Mouse (Mus musculus) CH12.LX (cell line): ENCODE data around the gene Actl7a. TPM values are rescaled to one million over a fixed set of nuclear protein-coding genes. Genes with fewer than 3 reads are reported as not detected.

Experiments used
- DNase-seq: peaks from one replicate; pipeline ENCODE4 v3.0.0-alpha.2; 2013; ENCODE audit errors: extremely low read depth
- H3K27ac ChIP-seq: 2 replicates; pipeline ENCODE4 v1.5.1; 2012; ENCODE audit warnings: low read depth, mild to moderate bottlenecking, control low read depth, moderate library complexity; ENCODE audit not compliant: insufficient read depth
- H3K27me3 ChIP-seq: replicated peaks from 2 replicates; pipeline ENCODE3; 2012; ENCODE audit warnings: inconsistent platforms
- H3K36me3 ChIP-seq, 2 experiments: replicated peaks in 1 of 2; 2 replicates each; pipeline versions ENCODE3 to v1.6.1; 2012; ENCODE audit warnings: inconsistent platforms in 1 of 2, low read length in 1 of 2, mild to moderate bottlenecking in 1 of 2, mixed read lengths in 1 of 2, moderate library complexity in 1 of 2; ENCODE audit not compliant: control insufficient read depth in 1 of 2, insufficient read depth in 1 of 2
- H3K4me1 ChIP-seq, 2 experiments: 2 replicates each; pipeline ENCODE4 v1.6.1; 2012; ENCODE audit warnings: inconsistent platforms in 1 of 2, moderate library complexity in 1 of 2; ENCODE audit not compliant: insufficient read depth in 2 of 2, control insufficient read depth in 1 of 2
- H3K4me2 ChIP-seq: 2 replicates; pipeline ENCODE4 v1.6.1; 2012; ENCODE audit warnings: low read depth, mild to moderate bottlenecking, control low read depth; ENCODE audit not compliant: poor library complexity, insufficient read depth, severe bottlenecking
- H3K4me3 ChIP-seq, 3 experiments: fragments of 150-350 bp in 1 of 3; sonication (generic) in 1 of 3; replicated peaks in 1 of 3; 2 replicates each; pipeline versions ENCODE3 to v1.5.1; 2011 to 2012; ENCODE audit warnings: low read depth in 2 of 3, low read length in 2 of 3, mild to moderate bottlenecking in 2 of 3, moderate library complexity in 2 of 3, control low read depth in 1 of 3, improper control_type of control experiment in 1 of 3, inconsistent platforms in 1 of 3, mixed read lengths in 1 of 3; ENCODE audit not compliant: poor library complexity in 1 of 3
- H3K79me2 ChIP-seq: replicated peaks from 2 replicates; pipeline ENCODE4 v1.6.1; 2012; ENCODE audit warnings: mild to moderate bottlenecking, moderate library complexity; ENCODE audit not compliant: control insufficient read depth, poor library complexity, insufficient read depth, severe bottlenecking; ENCODE audit errors: extremely low read depth
- H3K9ac ChIP-seq: 2 replicates; pipeline ENCODE4 v1.6.1; 2012; ENCODE audit warnings: low read depth, mild to moderate bottlenecking, control low read depth, moderate library complexity; ENCODE audit not compliant: insufficient read depth
- H3K9me3 ChIP-seq: replicated peaks from 2 replicates; pipeline ENCODE3; 2012; ENCODE audit warnings: low read length, inconsistent platforms, mixed read lengths
- BHLHE40 ChIP-seq: IDR thresholded peaks from 2 replicates; pipeline ENCODE4 v1.6.1; 2011; ENCODE audit warnings: mild to moderate bottlenecking, low read depth, low read length, improper control_type of control experiment
- CHD1 ChIP-seq: IDR thresholded peaks from 2 replicates; pipeline ENCODE4 v1.6.1; 2012; ENCODE audit warnings: low read depth, low read length, improper control_type of control experiment, inconsistent platforms
- CTCF ChIP-seq, 2 experiments: IDR thresholded peaks in 1 of 2; conservative IDR thresholded peaks in 1 of 2; 2 replicates each; pipeline ENCODE4 v1.5.1; 2011 to 2012; ENCODE audit warnings: low read depth in 2 of 2, low read length in 2 of 2, improper control_type of control experiment in 1 of 2, inconsistent platforms in 1 of 2, mild to moderate bottlenecking in 1 of 2, moderate library complexity in 1 of 2
- E2F4 ChIP-seq: IDR thresholded peaks from 2 replicates; pipeline ENCODE4 v1.6.1; 2011; ENCODE audit warnings: low read depth, low read length, improper control_type of control experiment; ENCODE audit not compliant: insufficient replicate concordance
- EP300 ChIP-seq: IDR thresholded peaks from 2 replicates; pipeline ENCODE4 v1.6.1; 2011; ENCODE audit warnings: low read length, improper control_type of control experiment
- ETS1 ChIP-seq: conservative IDR thresholded peaks from 2 replicates; pipeline ENCODE4 v1.6.1; 2012; ENCODE audit warnings: low read depth, mild to moderate bottlenecking, inconsistent platforms, low read length, improper control_type of control experiment, moderate library complexity
- IRF4 ChIP-seq: IDR thresholded peaks from 2 replicates; pipeline ENCODE4 v1.6.1; 2014; ENCODE audit warnings: low read depth, mild to moderate bottlenecking, inconsistent platforms, low read length, improper control_type of control experiment
- KAT2A ChIP-seq: IDR thresholded peaks from 2 replicates; pipeline ENCODE4 v1.6.1; 2012; ENCODE audit warnings: low read length, improper control_type of control experiment, inconsistent platforms; ENCODE audit not compliant: insufficient replicate concordance
- MAZ ChIP-seq: IDR thresholded peaks from 2 replicates; pipeline ENCODE4 v1.6.1; 2012; ENCODE audit warnings: low read depth, mild to moderate bottlenecking, inconsistent platforms, low read length, improper control_type of control experiment, moderate library complexity
- MEF2A ChIP-seq: IDR thresholded peaks from 2 replicates; pipeline ENCODE4 v1.6.1; 2014; ENCODE audit warnings: low read depth, mild to moderate bottlenecking, inconsistent platforms, low read length, improper control_type of control experiment, borderline replicate concordance
- MXI1 ChIP-seq: IDR thresholded peaks from 2 replicates; pipeline ENCODE4 v1.6.1; 2011; ENCODE audit warnings: mild to moderate bottlenecking, low read depth, low read length, improper control_type of control experiment
- MYC ChIP-seq: IDR thresholded peaks from 2 replicates; pipeline ENCODE4 v1.6.1; 2011; ENCODE audit warnings: low read depth, mild to moderate bottlenecking, improper control_type of control experiment, low read length
- NELFE ChIP-seq: IDR thresholded peaks from 2 replicates; pipeline ENCODE4 v1.6.1; 2011; ENCODE audit warnings: low read depth, low read length, improper control_type of control experiment
- POLR2A ChIP-seq: IDR thresholded peaks from 2 replicates; pipeline ENCODE4 v1.6.1; 2011; ENCODE audit warnings: low read depth, mild to moderate bottlenecking, improper control_type of control experiment, low read length
- POLR2AphosphoS2 ChIP-seq: IDR thresholded peaks from 2 replicates; pipeline ENCODE4 v1.6.1; 2011; ENCODE audit warnings: low read depth, low read length, improper control_type of control experiment
- RCOR1 ChIP-seq: conservative IDR thresholded peaks from 2 replicates; pipeline ENCODE4 v1.6.1; 2012; ENCODE audit warnings: low read depth, mild to moderate bottlenecking, inconsistent platforms, low read length, improper control_type of control experiment
- SIN3A ChIP-seq: IDR thresholded peaks from 2 replicates; pipeline ENCODE4 v1.6.1; 2012; ENCODE audit warnings: low read length, improper control_type of control experiment, inconsistent platforms
- ZC3H11A ChIP-seq: IDR thresholded peaks from 2 replicates; pipeline ENCODE4 v1.6.1; 2012; ENCODE audit warnings: low read depth, mild to moderate bottlenecking, inconsistent platforms, low read length, improper control_type of control experiment
- ZMIZ1 ChIP-seq: IDR thresholded peaks from 2 replicates; pipeline ENCODE4 v1.6.1; 2012; ENCODE audit warnings: low read depth, mild to moderate bottlenecking, inconsistent platforms, low read length, improper control_type of control experiment
- ZNF384 ChIP-seq: IDR thresholded peaks from 2 replicates; pipeline ENCODE4 v1.6.1; 2012; ENCODE audit warnings: low read depth, low read length, improper control_type of control experiment, inconsistent platforms
- dilution Hi-C: fragments of 300-500 bp; cut with MboI; formaldehyde crosslinking; loops from 2 replicates; pipeline ENCODE4 v1.14.3; 2020; ENCODE audit warnings: low sequenced_read_pairs; ENCODE audit not compliant: extremely low pct_unique_long_range_greater_than_20kb, extremely low pct_ligation_motif_present
- in situ Hi-C: fragments of 300-500 bp; cut with MboI; formaldehyde crosslinking; loops from 3 replicates; pipeline ENCODE4 v1.14.3; 2019; ENCODE audit warnings: low sequenced_read_pairs, low pct_ligation_motif_present, low pct_unique_long_range_greater_than_20kb, mixed read lengths
- polyA plus RNA-seq: library from polyadenylated mRNA; unstranded; fragments of >175 nt; gene quantifications from 2 replicates; pipeline ENCODE4 v1.2.1, GENCODE M21; 2012; ENCODE audit warnings: low read depth; ENCODE audit not compliant: insufficient read length
- total RNA-seq, 2 experiments: library from RNA; depleted of rRNA; stranded (reverse); fragments of 300-350 nt in 1 of 2; fragments of >200 nt in 1 of 2; gene quantifications; 2 replicates each; pipeline ENCODE4 v1.2.3; 2012 to 2014

The Actl7a gene
- total and polyA plus RNA-seq, 3 experiments, result 0.08 TPM; not detected in 2

GRCm38 (mm10) chr4:56717932-56718331 is 25.3 kb upstream of the Actl7a start:
- DNase-seq, result no peak
- Histone ChIP-seq H3K9me3 (no peaks in the 10 kb centered on the region), H3K79me2 (no peaks in the 10 kb centered on the region), H3K4me1 (no peaks in the 10 kb centered on the region), H3K27me3 (no peaks in the 10 kb centered on the region), H3K4me3 (no peak overlapping the region), H3K9ac (no peak overlapping the region), H3K36me3 (no peaks in the 10 kb centered on the region), H3K27ac (no peak overlapping the region), H3K4me2 (no peak overlapping the region)
- no peak for TF ChIP-seq RCOR1
- TF ChIP-seq ZMIZ1, result no peak
- TF ChIP-seq MXI1, result no peak
- TF ChIP-seq ZNF384, result no peak
- no peak for TF ChIP-seq ETS1
- no peak for TF ChIP-seq CTCF (conservative IDR thresholded peaks at IDR 0.05 in 1 of 2, IDR thresholded peaks at IDR 0.05 in 1 of 2; ENCODE audit: low read depth in 2 of 2, low read length in 2 of 2)
- dilution Hi-C loops (no loop called here), in situ Hi-C loops (no loop called here)

DNA sequence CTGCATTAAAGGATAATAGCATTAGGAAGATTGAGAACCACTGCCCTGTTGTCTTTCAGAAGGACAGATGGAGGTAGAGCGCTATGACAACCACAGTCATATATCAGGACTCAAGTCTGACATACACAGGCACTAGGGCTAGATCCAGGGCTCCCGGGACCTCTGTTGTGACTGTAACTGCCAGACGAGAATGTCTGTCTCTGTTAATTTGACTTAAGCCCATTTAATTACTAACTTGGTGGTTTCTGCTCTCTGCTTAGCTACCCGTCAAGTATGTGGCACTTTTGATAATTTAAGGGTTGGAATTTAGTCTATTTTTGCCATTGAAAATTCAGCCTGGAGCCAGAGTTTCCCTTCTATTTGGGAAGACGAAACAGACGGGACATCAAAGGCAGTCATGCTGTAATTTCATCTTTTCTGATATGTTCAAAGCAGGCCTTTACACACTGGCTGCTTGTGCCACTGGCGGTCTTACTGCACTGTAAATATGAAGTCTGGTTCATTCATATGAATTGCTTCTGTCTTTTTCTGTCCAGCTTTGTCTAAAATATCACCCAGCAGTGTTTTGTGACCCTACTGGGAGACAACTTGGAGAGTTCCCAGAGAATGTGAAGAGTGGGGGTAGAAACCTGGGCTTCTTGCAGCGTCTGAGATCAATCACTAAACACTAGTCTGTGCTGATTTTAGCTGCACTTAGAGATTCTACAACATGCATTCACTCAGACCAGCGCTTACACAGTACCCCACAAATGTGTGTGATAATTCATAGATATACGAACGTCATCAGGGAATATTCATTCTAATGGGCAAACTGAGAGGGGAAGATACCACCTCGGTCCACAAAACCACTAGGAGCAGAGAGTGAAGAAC is 24.4 kb upstream of the Actl7a start:
- DNase-seq, result no peak
- Histone ChIP-seq H3K27me3 (no peaks in the 10 kb centered on the region), H3K36me3 (no peaks in the 10 kb centered on the region), H3K9ac (no peak overlapping the region), H3K9me3 (no peaks in the 10 kb centered on the region), H3K4me1 (no peaks in the 10 kb centered on the region), H3K27ac (no peak overlapping the region)
- in situ Hi-C loops, result no loop called here
- no peak for TF ChIP-seq NELFE
- no peak for TF ChIP-seq KAT2A
- TF ChIP-seq CHD1, result no peak
- TF ChIP-seq ZNF384, result no peak
- TF ChIP-seq MYC, result no peak
- no peak for TF ChIP-seq E2F4
- TF ChIP-seq SIN3A, result no peak
- TF ChIP-seq MAZ, result no peak
- no peak for TF ChIP-seq CTCF (conservative IDR thresholded peaks at IDR 0.05 in 1 of 2, IDR thresholded peaks at IDR 0.05 in 1 of 2; ENCODE audit: low read depth in 2 of 2, low read length in 2 of 2)
- TF ChIP-seq EP300, result no peak
- no peak for TF ChIP-seq ZMIZ1
- no peak for TF ChIP-seq BHLHE40
- TF ChIP-seq MXI1, result no peak
- no peak for TF ChIP-seq POLR2A
- no peak for TF ChIP-seq ZC3H11A
- TF ChIP-seq MEF2A, result no peak
- no peak for TF ChIP-seq IRF4
- no peak for TF ChIP-seq ETS1
- no peak for TF ChIP-seq POLR2AphosphoS2
- TF ChIP-seq, all 38 proteins: peak for 0
- Histone ChIP-seq H3K79me2 (no peaks in the 10 kb centered on the region), H3K4me2 (no peak overlapping the region), H3K4me3 (no peak overlapping the region)
- dilution Hi-C loops, result no loop called here
